Mouse (Mus musculus) forebrain, embryonic 15.5 days (tissue): ENCODE measurements around the gene Mfsd14a. TPM values are rescaled to one million over a fixed set of nuclear protein-coding genes. Genes with fewer than 3 reads are reported as not detected.

Source experiments
- ATAC-seq: fragments of 200-750 bp; cut with Nextera tagmentation; replicated peaks from 2 replicates; pipeline ENCODE4 v1.8.0; 2017; ENCODE audit warnings: mild to moderate bottlenecking, moderate TSS enrichment, moderate library complexity
- H3K27ac ChIP-seq: fragments of 300-500 bp; sonication (generic); replicated peaks from 2 replicates; pipeline ENCODE4 v1.5.1; 2015; ENCODE audit warnings: mild to moderate bottlenecking, inconsistent platforms
- H3K27me3 ChIP-seq: fragments of 300-500 bp; sonication (generic); 2 replicates; pipeline ENCODE4 v1.6.1; 2015; ENCODE audit warnings: inconsistent platforms
- H3K36me3 ChIP-seq: fragments of 300-500 bp; sonication (generic); 2 replicates; pipeline ENCODE4 v1.6.1; 2015; ENCODE audit warnings: mild to moderate bottlenecking, inconsistent platforms
- H3K4me1 ChIP-seq: fragments of 300-500 bp; sonication (generic); 2 replicates; pipeline ENCODE4 v1.6.1; 2015; ENCODE audit warnings: inconsistent platforms
- H3K4me2 ChIP-seq: fragments of 300-500 bp; sonication (generic); replicated peaks from 2 replicates; pipeline ENCODE4 v1.6.1; 2015; ENCODE audit warnings: mild to moderate bottlenecking, inconsistent platforms
- H3K4me3 ChIP-seq: fragments of 300-500 bp; sonication (generic); 2 replicates; pipeline ENCODE4 v1.5.1; 2015; ENCODE audit warnings: mild to moderate bottlenecking, inconsistent platforms
- H3K9ac ChIP-seq: fragments of 300-500 bp; sonication (generic); replicated peaks from 2 replicates; pipeline ENCODE4 v1.6.1; 2015; ENCODE audit warnings: mild to moderate bottlenecking, inconsistent platforms
- H3K9me3 ChIP-seq: fragments of 300-500 bp; sonication (generic); 2 replicates; pipeline ENCODE4 v1.6.1; 2016; ENCODE audit warnings: inconsistent platforms
- WGBS: fragments of 180-500 bp; shearing (Covaris S2); methylation state at CpG from one replicate; pipeline ENCODE4 v1.1.7; 2015; ENCODE audit warnings: mixed read lengths; 5-methylcytosine and 5-hydroxymethylcytosine counted together
- polyA plus RNA-seq: library from polyadenylated mRNA; unstranded; fragments of >200 nt; fragmentation: Nextera tagmentation; extraction: Ambion mirVana; gene quantifications from 2 replicates; pipeline ENCODE4 v1.2.1, GENCODE M21; 2015

Mfsd14a gene
- polyA plus RNA-seq, 1 experiment from 2014 or later: 73.8 TPM

DNA sequence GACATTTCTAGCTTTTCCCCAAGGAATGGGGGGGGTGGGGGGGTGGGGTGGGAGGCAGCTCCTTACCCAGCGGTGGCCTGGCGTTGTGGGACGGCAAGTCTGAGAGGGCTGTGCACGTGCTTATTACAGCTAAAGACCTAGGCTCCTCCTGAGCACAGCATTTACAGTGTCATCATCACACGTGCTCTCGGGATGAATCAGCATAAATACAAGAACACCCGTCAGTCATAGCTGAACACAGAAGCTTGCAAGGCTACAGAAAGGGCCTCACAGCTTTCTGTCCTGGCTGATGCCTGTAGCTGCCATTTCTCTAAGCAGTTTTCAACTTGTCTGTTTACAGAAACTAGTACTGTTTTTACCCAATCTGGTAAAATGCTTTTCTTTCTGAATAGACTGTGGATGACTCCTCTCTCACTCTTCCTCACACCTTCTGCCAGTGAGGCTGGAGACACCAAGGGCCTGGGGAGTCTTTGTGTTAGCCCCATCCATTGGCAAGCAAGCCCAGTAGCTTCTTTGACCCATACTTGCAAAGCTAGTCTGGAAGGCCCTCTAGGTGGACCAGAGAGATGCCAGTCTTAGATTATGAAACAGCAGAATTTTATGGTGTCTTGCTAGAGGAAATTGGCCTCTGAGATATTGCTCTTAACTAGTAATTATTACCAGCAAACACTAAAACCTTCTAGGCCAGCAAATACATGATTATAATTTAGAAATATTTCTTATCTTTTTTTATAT, 41.7 kb downstream of the Mfsd14a start:
- H3K4me2 ChIP-seq: no peak overlapping the region
- no peak overlapping the region for H3K9ac ChIP-seq
- H3K27ac ChIP-seq: no peak overlapping the region
- ATAC-seq: no peak
- peaks cover 27% of the 10 kb centered on the region for H3K36me3 ChIP-seq
- H3K4me3 ChIP-seq: no peak overlapping the region
- WGBS: 89% methylated on average over 7 of the region's 7 CpGs
- no peaks in the 10 kb centered on the region for H3K27me3 ChIP-seq
- no peaks in the 10 kb centered on the region for H3K9me3 ChIP-seq
- H3K4me1 ChIP-seq: no peaks in the 10 kb centered on the region

DNA sequence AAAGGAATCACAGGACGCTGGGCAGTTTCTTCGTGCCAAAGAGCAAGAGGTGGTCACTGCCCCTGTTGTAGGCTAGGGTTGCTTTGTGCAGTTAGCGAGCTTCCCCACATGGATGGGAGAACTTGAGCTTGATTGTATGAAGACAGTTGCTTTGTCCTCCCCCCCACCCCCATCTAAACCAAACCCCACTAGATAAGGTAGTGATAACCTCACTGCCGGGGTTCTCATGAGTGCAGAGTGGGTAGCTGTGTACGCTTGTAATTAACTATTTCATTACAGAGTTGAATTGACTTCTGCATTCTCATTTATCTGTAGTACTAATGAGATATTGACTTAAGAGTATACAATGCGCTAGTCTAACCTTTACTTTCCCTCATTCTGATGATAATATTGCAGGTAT, 43.6 kb downstream of the Mfsd14a start:
- H3K4me2 ChIP-seq: no peak overlapping the region
- H3K27me3 ChIP-seq: no peaks in the 10 kb centered on the region
- no peak overlapping the region for H3K9ac ChIP-seq
- WGBS: 83% methylated on average over 6 of the region's 6 CpGs
- H3K4me3 ChIP-seq: no peak overlapping the region
- ATAC-seq: no peak
- H3K36me3 ChIP-seq: peaks cover 46% of the 10 kb centered on the region
- H3K27ac ChIP-seq: no peak overlapping the region
- H3K4me1 ChIP-seq: no peaks in the 10 kb centered on the region
- no peaks in the 10 kb centered on the region for H3K9me3 ChIP-seq

GRCm38 (mm10) chr3:116615318-116616068, 47.0 kb downstream of the Mfsd14a start:
- Histone ChIP-seq H3K4me3 (no peak overlapping the region), H3K36me3 (peaks cover 45% of the 10 kb centered on the region), H3K4me2 (no peak overlapping the region), H3K4me1 (no peaks in the 10 kb centered on the region), H3K27me3 (no peaks in the 10 kb centered on the region), H3K9ac (no peak overlapping the region), H3K27ac (no peak overlapping the region), H3K9me3 (no peaks in the 10 kb centered on the region)
- no peak for ATAC-seq
- 94% methylated on average over 8 of the region's 8 CpGs for WGBS

DNA sequence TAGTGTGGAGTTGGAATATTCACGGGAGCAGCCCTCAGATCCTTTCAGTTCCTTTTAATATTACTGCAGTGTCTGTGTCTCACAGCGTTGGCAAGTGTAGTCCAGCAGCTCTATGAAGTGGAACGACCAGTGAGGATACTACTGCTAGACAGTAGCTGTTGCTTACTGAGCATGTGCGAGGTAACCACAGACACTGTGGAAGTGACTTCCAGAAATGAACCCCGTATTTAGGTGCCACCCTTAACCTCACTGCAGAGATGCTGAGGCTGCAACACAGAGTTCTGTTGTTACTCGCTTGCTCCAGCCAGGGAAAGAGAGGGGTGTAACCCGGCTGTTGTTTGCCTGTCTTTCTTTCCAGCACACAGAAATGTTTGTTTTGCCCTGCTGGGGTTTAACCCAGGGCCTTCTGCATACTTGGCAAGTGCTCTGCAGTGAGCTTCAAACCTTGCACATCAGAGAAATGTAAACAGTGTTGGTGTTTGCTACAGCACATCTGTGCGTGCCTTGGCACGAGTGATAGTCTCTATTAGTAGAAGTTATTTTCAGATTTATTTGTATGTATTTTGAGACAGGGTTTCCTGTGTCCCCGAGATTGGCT, 48.1 kb downstream of the Mfsd14a start, which contains the start of gene Trmt13:
Gene Trmt13, minus strand, starts transcription at position 293 of the 598 bp plus-strand sequence.
- 89% methylated on average over 10 of the region's 10 CpGs for WGBS
- Histone ChIP-seq H3K9me3 (no peaks in the 10 kb centered on the region), H3K4me3 (no peak within 1 kb of the TSS), H3K4me2 (no peak within 1 kb of the TSS), H3K4me1 (no peaks in the 10 kb centered on the region), H3K9ac (no peak within 1 kb of the TSS), H3K36me3 (peaks cover 40% of the 10 kb centered on the region), H3K27ac (no peak within 1 kb of the TSS), H3K27me3 (no peaks in the 10 kb centered on the region)
- ATAC-seq: no peak

GRCm38 (mm10) chr3:116604570-116604969, 57.9 kb downstream of the Mfsd14a start:
- no peak for ATAC-seq
- Histone ChIP-seq H3K27me3 (no peaks in the 10 kb centered on the region), H3K36me3 (peaks cover 6% of the 10 kb centered on the region; the same call in 1 of the 2 replicates), H3K4me1 (no peaks in the 10 kb centered on the region), H3K9me3 (no peaks in the 10 kb centered on the region), H3K27ac (no peak overlapping the region), H3K9ac (no peak overlapping the region), H3K4me2 (no peak overlapping the region), H3K4me3 (no peak overlapping the region)
- 75% methylated on average over 9 of the region's 9 CpGs for WGBS

GRCm38 (mm10) chr3:116601781-116602180, 60.7 kb downstream of the Mfsd14a start:
- H3K4me3 ChIP-seq: no peak overlapping the region
- no peak for ATAC-seq
- no peak overlapping the region for H3K9ac ChIP-seq
- WGBS: 91% methylated on average over 5 of the region's 5 CpGs
- no peaks in the 10 kb centered on the region for H3K9me3 ChIP-seq
- H3K27ac ChIP-seq: no peak overlapping the region
- H3K4me2 ChIP-seq: no peak overlapping the region
- H3K36me3 ChIP-seq: 0 out of 2 replicates have a peak, but pooled peaks cover 3% of the 10 kb centered on the region
- no peaks in the 10 kb centered on the region for H3K27me3 ChIP-seq
- no peaks in the 10 kb centered on the region for H3K4me1 ChIP-seq

DNA sequence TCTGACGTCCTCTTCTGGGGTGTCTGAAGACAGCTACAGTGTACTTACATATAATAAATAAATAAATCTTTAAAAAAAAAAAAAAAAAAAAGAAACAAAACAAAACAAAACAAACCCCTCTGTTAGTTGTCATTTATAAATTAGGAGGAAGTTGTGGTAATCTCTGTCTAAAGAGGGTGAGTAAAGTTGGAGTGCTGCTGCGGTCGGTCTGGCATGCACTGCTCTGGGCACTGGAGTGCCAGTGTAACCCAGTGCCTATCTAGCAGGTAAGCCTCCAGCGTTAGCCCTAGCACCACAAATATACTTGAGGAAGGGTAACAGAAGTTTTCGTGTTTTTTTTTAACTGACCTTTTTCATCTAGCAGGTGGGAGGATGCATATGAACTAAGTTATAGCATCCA, 61.5 kb downstream of the Mfsd14a start:
- Histone ChIP-seq H3K27ac (no peak overlapping the region), H3K9me3 (no peaks in the 10 kb centered on the region), H3K4me3 (no peak overlapping the region), H3K9ac (no peak overlapping the region), H3K36me3 (0 out of 2 replicates have a peak, but pooled peaks cover 3% of the 10 kb centered on the region), H3K27me3 (no peaks in the 10 kb centered on the region), H3K4me2 (no peak overlapping the region), H3K4me1 (peaks cover 1% of the 10 kb centered on the region)
- ATAC-seq: no peak
- 94% methylated on average over 5 of the region's 5 CpGs for WGBS

DNA sequence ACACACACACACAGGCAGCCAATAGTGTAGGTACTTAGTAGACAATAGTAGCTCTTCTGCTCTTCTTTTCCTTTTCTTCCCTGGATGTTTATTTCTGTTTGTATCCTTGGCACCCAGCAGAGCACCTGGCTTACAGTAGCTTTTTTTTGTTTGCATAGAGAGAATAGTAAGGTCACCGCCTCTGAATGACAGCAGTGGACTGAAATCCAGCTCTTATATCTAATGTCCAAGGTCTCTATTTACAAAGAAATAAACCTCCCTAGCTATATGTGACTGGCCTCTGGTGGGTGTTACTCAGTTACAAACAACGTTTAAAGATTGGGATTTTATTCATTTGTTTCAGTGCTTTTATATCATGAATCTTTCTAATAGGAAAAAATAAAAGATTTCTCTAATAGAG, 62.8 kb downstream of the Mfsd14a start:
- H3K27me3 ChIP-seq: no peaks in the 10 kb centered on the region
- 0 out of 2 replicates have a peak, but pooled peaks cover 3% of the 10 kb centered on the region for H3K36me3 ChIP-seq
- H3K27ac ChIP-seq: no peak overlapping the region
- H3K9ac ChIP-seq: no peak overlapping the region
- no peak overlapping the region for H3K4me2 ChIP-seq
- ATAC-seq: no peak
- H3K9me3 ChIP-seq: no peaks in the 10 kb centered on the region
- peaks cover 8% of the 10 kb centered on the region for H3K4me1 ChIP-seq
- no peak overlapping the region for H3K4me3 ChIP-seq
- WGBS: 85% methylated on average over 2 of the region's 2 CpGs

DNA sequence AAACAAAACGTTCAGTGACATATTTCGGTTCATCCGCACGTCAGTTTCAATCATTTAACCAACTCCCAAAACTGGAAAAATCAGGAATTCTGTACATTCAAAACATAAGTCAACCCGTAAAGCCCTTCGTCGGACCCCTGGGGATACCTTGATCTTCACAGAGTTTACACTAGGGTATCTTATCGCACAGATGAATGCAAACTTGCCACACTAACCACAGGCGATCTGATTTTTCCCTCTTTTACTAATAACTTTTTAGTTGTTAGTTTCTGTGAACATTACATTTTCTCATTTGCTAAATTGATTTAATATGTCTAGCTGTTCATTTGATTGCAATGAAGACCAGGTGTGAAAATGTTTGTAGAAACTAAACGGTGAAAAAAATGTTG, 66.9 kb downstream of the Mfsd14a start:
- Histone ChIP-seq H3K9me3 (no peaks in the 10 kb centered on the region), H3K4me2 (peak overlapping the region; percentile 74), H3K4me3 (peak overlapping the region; percentile 76), H3K4me1 (peaks cover 17% of the 10 kb centered on the region), H3K27me3 (no peaks in the 10 kb centered on the region), H3K36me3 (peaks cover 12% of the 10 kb centered on the region), H3K9ac (peak overlapping the region; percentile 52), H3K27ac (peak overlapping the region; percentile 46; the same call in 1 of the 2 replicates)
- WGBS: 8% methylated on average over 10 of the region's 10 CpGs
- ATAC-seq: no peak

DNA sequence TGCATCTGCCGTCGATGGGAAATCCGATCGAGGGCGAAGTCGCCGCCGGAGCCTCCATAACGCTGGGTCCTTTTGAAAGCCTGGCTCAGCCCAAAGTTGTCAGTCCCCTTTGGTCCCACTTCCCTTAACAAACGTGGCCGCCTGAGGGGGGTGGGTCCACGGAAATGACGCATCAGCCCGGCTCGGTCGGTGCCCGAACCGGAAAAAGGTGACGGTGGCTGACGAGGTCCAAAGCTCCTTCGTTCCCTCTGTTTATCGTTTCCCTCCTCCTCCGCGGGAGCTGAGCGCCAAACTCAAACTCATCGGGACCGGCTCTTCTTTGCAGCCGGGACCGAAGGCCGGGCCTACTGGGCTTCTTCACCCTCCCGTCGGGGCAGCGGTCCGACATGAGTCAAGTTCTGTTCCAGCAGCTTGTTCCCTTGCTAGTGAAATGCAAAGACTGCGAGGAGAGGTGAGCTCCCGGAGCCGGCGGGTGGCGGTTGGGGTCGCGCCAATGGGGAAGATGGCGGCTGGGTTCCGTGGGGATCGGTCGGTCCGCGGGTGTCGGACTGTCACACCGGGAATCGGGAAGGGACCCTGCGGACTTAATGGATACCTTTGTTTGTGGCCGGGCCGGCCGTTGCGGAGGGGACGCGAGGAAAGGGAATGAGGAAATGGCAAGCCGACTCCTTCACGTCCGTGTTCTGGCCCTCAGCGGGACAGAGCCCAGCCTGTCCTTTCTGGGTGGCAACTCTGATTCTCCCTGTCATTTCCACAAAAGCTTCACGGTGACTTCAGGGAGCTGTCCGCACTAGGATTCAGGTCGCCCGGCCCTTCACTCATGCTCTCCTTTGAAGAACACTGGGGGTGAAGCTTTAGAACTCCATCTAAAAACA, 67.5 kb downstream of the Mfsd14a start, which contains the start of gene Sass6:
Gene Sass6, plus strand, starts transcription at position 255 of the 875 bp plus-strand sequence.
- ATAC-seq: peak; percentile 99
- H3K4me2 ChIP-seq: peak within 1 kb of the TSS; percentile 74

DNA sequence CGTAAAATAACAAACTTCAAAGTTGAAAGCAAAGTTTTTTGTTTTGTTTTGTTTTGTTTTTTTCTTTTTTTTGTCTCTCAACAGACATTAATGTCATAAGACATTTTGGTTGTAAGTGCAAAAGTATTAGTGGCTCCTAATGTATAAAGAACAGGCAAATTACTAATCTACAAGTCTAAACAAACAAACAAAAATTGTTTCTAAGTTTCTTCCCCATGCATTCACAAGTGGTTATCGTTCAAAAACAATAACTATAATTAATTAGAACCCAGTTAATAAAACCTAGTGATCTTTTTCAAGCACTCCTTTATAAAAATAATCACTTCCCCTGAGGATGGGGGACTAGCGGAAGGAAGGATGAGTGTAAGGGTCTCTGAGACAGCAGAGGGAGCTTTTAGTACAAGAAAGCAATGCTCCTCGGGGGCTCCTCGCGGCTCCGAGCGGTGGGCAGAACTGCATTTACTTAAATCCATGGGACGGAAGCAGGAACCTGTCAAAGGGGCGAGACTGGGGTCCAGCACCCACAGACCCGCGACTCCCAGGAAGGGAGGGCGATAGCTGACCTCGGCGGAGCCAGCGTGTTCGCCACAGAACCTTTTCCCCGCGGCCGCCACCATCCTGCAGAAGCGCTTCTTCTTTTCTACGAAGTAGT, 68.3 kb downstream of the Mfsd14a start:
- Histone ChIP-seq H3K36me3 (peaks cover 24% of the 10 kb centered on the region), H3K9me3 (no peaks in the 10 kb centered on the region), H3K9ac (peak overlapping the region; percentile 74), H3K27me3 (no peaks in the 10 kb centered on the region), H3K4me3 (peak overlapping the region; percentile 76), H3K4me1 (peaks cover 17% of the 10 kb centered on the region), H3K27ac (peak overlapping the region; percentile 89), H3K4me2 (peak overlapping the region; percentile 42)
- peak; percentile 83 for ATAC-seq
- 2% methylated on average over 22 of the region's 22 CpGs for WGBS

More for the DNA sequence above, 67.5 kb downstream of the Mfsd14a start, which contains the start of gene Sass6:
- Histone ChIP-seq H3K9ac (peak within 1 kb of the TSS; percentile 74), H3K36me3 (peaks cover 17% of the 10 kb centered on the region), H3K9me3 (no peaks in the 10 kb centered on the region), H3K27me3 (no peaks in the 10 kb centered on the region), H3K27ac (peak within 1 kb of the TSS; percentile 89), H3K4me1 (peaks cover 17% of the 10 kb centered on the region), H3K4me3 (peak within 1 kb of the TSS; percentile 76)
- under 1% methylated on average over 65 of the region's 65 CpGs for WGBS
